In genomic region chr14:21479566-21479965, GRCm38 (mm10) we compare ENCODE assay signal across 25 mouse cellular contexts. TPM values are rescaled to one million over a fixed set of nuclear protein-coding genes. Genes with fewer than 3 reads are reported as not detected.
A peak's percentile ranks its signal among the peaks of the same experiment; 100 is the strongest.
DNase-seq lines count a peak whose midpoint lies in the region; ATAC-seq and TF ChIP-seq lines count a peak whose summit lies in the region.
"Had no signal": no experiment of that assay in that cellular context is flagged by ENCODE, and none has a peak within 500 bp of the region (broad histone marks: within the 10 kb centered on the region; RNA-seq: fewer than 3 reads in every experiment).

No protein-coding gene starts in this region.

- H3K36me3 ChIP-seq in intestine, postnatal 0 days (ENCODE audit: control insufficient read depth, insufficient read depth) = no peaks in the 10 kb centered on the region
- H3K36me3 ChIP-seq in intestine, embryonic 16.5 days (ENCODE audit: control insufficient read depth, insufficient read depth, low read length) = no peaks in the 10 kb centered on the region
- no peaks in the 10 kb centered on the region for H3K36me3 ChIP-seq in midbrain, embryonic 11.5 days (ENCODE audit: control insufficient read depth, insufficient read depth, low read length)
- no peaks in the 10 kb centered on the region for H3K36me3 ChIP-seq in midbrain, embryonic 14.5 days (ENCODE audit: control insufficient read depth, insufficient read depth, low read length)
- H3K36me3 ChIP-seq in MEL (ENCODE audit: control insufficient read depth in 1 of 2, insufficient read depth in 2 of 2, low read length in 2 of 2) = no peaks in the 10 kb centered on the region
- H3K36me3 ChIP-seq: embryonic facial prominence, embryonic 13.5 days; forebrain, embryonic 12.5 days; G1E; heart, embryonic 15.5 days; hindbrain, embryonic 13.5 days had no signal

- H3K4me2 ChIP-seq in intestine, postnatal 0 days (replicated peaks; ENCODE audit: low read depth) = no peak overlapping the region
- H3K4me2 ChIP-seq in intestine, embryonic 16.5 days (ENCODE audit: low read depth, low read length) = no peak overlapping the region
- no peak overlapping the region for H3K4me2 ChIP-seq in midbrain, embryonic 11.5 days
- H3K4me2 ChIP-seq in midbrain, embryonic 14.5 days (ENCODE audit: low read length) = no peak overlapping the region
- H3K4me2 ChIP-seq: embryonic facial prominence, embryonic 13.5 days; forebrain, embryonic 12.5 days; heart, embryonic 11.5 days; heart, embryonic 15.5 days; hindbrain, embryonic 13.5 days had no signal

- no peak overlapping the region for H3K9ac ChIP-seq in intestine, postnatal 0 days (ENCODE audit: low read depth, low read length)
- no peak overlapping the region for H3K9ac ChIP-seq in intestine, embryonic 16.5 days (ENCODE audit: low read depth, low read length)
- H3K9ac ChIP-seq in midbrain, embryonic 11.5 days (ENCODE audit: low read length) = no peak overlapping the region
- no peak overlapping the region for H3K9ac ChIP-seq in midbrain, embryonic 14.5 days (replicated peaks; ENCODE audit: low read length)
- no peak overlapping the region for H3K9ac ChIP-seq in MEL (ENCODE audit: control insufficient read depth, low read depth, low read length, poor library complexity, severe bottlenecking)
- H3K9ac ChIP-seq: embryonic facial prominence, embryonic 13.5 days; forebrain, embryonic 12.5 days; forebrain, postnatal 0 days; heart, embryonic 15.5 days; hindbrain, embryonic 13.5 days had no signal

- no peak for TF ChIP-seq POLR2A in MEL (IDR thresholded peaks at IDR 0.05; ENCODE audit: control insufficient read depth in 1 of 2, insufficient read depth in 1 of 2, low read depth in 1 of 2, low read length in 2 of 2, poor library complexity in 1 of 2)

- H3K4me3 ChIP-seq in intestine, postnatal 0 days (ENCODE audit: low read depth, low read length) = no peak overlapping the region
- no peak overlapping the region for H3K4me3 ChIP-seq in intestine, embryonic 16.5 days (ENCODE audit: low read length)
- no peak overlapping the region for H3K4me3 ChIP-seq in midbrain, embryonic 11.5 days (ENCODE audit: low read depth, low read length)
- no peak overlapping the region for H3K4me3 ChIP-seq in midbrain, embryonic 14.5 days (replicated peaks; ENCODE audit: low read depth, low read length)
- no peak overlapping the region for H3K4me3 ChIP-seq in MEL (ENCODE audit: control insufficient read depth in 1 of 2, insufficient read depth in 1 of 2, low read depth in 2 of 2, low read length in 2 of 2)
- H3K4me3 ChIP-seq: embryonic facial prominence, embryonic 13.5 days; forebrain, embryonic 12.5 days; heart, adult 2 months; heart, embryonic 15.5 days; hindbrain, embryonic 13.5 days had no signal

- TF ChIP-seq EP300 in MEL (IDR thresholded peaks at IDR 0.05; ENCODE audit: low read depth in 1 of 2, low read length in 2 of 2) = no peak

- no peaks in the 10 kb centered on the region for H3K4me1 ChIP-seq in intestine, postnatal 0 days (replicated peaks; ENCODE audit: control insufficient read depth, insufficient read depth, low read length)
- H3K4me1 ChIP-seq in intestine, embryonic 16.5 days (ENCODE audit: control insufficient read depth, insufficient read depth, low read length) = 0 out of 2 replicates have a peak, but pooled peaks cover 2% of the 10 kb centered on the region
- no peaks in the 10 kb centered on the region for H3K4me1 ChIP-seq in midbrain, embryonic 11.5 days (ENCODE audit: control insufficient read depth, insufficient read depth, low read length)
- no peaks in the 10 kb centered on the region for H3K4me1 ChIP-seq in midbrain, embryonic 14.5 days (ENCODE audit: control insufficient read depth, insufficient read depth, low read length)
- no peaks in the 10 kb centered on the region for H3K4me1 ChIP-seq in MEL (ENCODE audit: control insufficient read depth in 1 of 2, insufficient read depth in 2 of 2, low read length in 2 of 2)
- H3K4me1 ChIP-seq: embryonic facial prominence, embryonic 13.5 days; forebrain, embryonic 12.5 days; heart, embryonic 15.5 days; hindbrain, embryonic 13.5 days had no signal

- DNase-seq in midbrain, embryonic 11.5 days (ENCODE audit: low spot score, missing footprints) = peak; percentile 51
- DNase-seq in midbrain, embryonic 14.5 days = no peak
- DNase-seq in MEL (ENCODE audit: low read depth, low spot score) = no peak
- DNase-seq in left cerebral cortex, postnatal 25 days (ENCODE audit: low spot score in 2 of 2) = no peak
- DNase-seq in layer of hippocampus, adult 11-12 months (ENCODE audit: low spot score) = no peak
- DNase-seq: adrenal gland, postnatal 14 days; B cell, adult 2 months; cerebellum, adult 11-12 months; cerebellum, adult 9-11 months; cerebellum, postnatal 36 days; forebrain, postnatal 0 days; gastrocnemius, postnatal 14 days; heart, adult 2 months; heart, postnatal 14 days had no signal

- no peak for ATAC-seq in intestine, postnatal 0 days
- ATAC-seq in intestine, embryonic 16.5 days = no peak
- no peak for ATAC-seq in midbrain, embryonic 11.5 days (ENCODE audit: low FRiP score)
- no peak for ATAC-seq in midbrain, embryonic 14.5 days (ENCODE audit: low FRiP score, low TSS enrichment)
- ATAC-seq: activated CD4-positive, CD25-positive, alpha-beta regulatory T cell, adult 4 months; CD4-positive, CD25-positive, alpha-beta regulatory T cell, adult 4 months; forebrain, postnatal 0 days; hindbrain, postnatal 0 days had no signal

- no peaks in the 10 kb centered on the region for H3K79me2 ChIP-seq in MEL (ENCODE audit: control insufficient read depth, insufficient read depth, low read length, poor library complexity)

- intact Hi-C loops in left cerebral cortex, postnatal 25 days (cut with DNase I) = no loop called here

- no peaks in the 10 kb centered on the region for H3K27me3 ChIP-seq in intestine, postnatal 0 days (replicated peaks; ENCODE audit: control insufficient read depth, insufficient read depth, low read length)
- no peaks in the 10 kb centered on the region for H3K27me3 ChIP-seq in intestine, embryonic 16.5 days (replicated peaks; ENCODE audit: control insufficient read depth, insufficient read depth, low read length)
- H3K27me3 ChIP-seq in midbrain, embryonic 11.5 days (ENCODE audit: control insufficient read depth, insufficient read depth, low read length) = no peaks in the 10 kb centered on the region
- H3K27me3 ChIP-seq in midbrain, embryonic 14.5 days (ENCODE audit: control insufficient read depth, insufficient read depth, low read length) = no peaks in the 10 kb centered on the region
- peaks cover 0 to 2% of the 10 kb centered on the region in 2 experiments; a peak in 1 of 4 replicates for H3K27me3 ChIP-seq in MEL (ENCODE audit: control insufficient read depth in 1 of 2, insufficient read depth in 2 of 2, low read length in 2 of 2)
- H3K27me3 ChIP-seq: embryonic facial prominence, embryonic 13.5 days; forebrain, embryonic 12.5 days; heart, embryonic 15.5 days; hindbrain, embryonic 13.5 days had no signal

- 94% methylated on average over 8 of the region's 8 CpGs for WGBS in intestine, postnatal 0 days
- WGBS in intestine, embryonic 16.5 days = 95% methylated on average over 8 of the region's 8 CpGs
- 95% methylated on average over 8 of the region's 8 CpGs for WGBS in midbrain, embryonic 11.5 days
- 95% methylated on average over 8 of the region's 8 CpGs for WGBS in midbrain, embryonic 14.5 days

- TF ChIP-seq CTCF in intestine, postnatal 0 days (IDR thresholded peaks at IDR 0.05; ENCODE audit: low read depth) = 0 out of 2 replicates have a peak, but pooled peaks have one; percentile 8
- peak in 2 of 3 experiments; percentile 25 to 39; a peak in 3 of 6 replicates for TF ChIP-seq CTCF in MEL (IDR thresholded peaks at IDR 0.05 in 2 of 3, conservative IDR thresholded peaks at IDR 0.05 in 1 of 3; ENCODE audit: control insufficient read depth in 1 of 3, insufficient read depth in 1 of 3, low read depth in 2 of 3, low read length in 3 of 3, poor library complexity in 1 of 3, severe bottlenecking in 1 of 3)

- peak; percentile 27 for TF ChIP-seq RAD21 in MEL (IDR thresholded peaks at IDR 0.05; ENCODE audit: low read depth, low read length)

- no peaks in the 10 kb centered on the region for H3K9me3 ChIP-seq in intestine, postnatal 0 days (ENCODE audit: control insufficient read depth)
- H3K9me3 ChIP-seq in intestine, embryonic 16.5 days (ENCODE audit: control insufficient read depth, low read length) = no peaks in the 10 kb centered on the region
- no peaks in the 10 kb centered on the region for H3K9me3 ChIP-seq in midbrain, embryonic 11.5 days (ENCODE audit: control insufficient read depth, low read length)
- no peaks in the 10 kb centered on the region for H3K9me3 ChIP-seq in midbrain, embryonic 14.5 days (ENCODE audit: control insufficient read depth, low read length)
- H3K9me3 ChIP-seq in MEL (replicated peaks; ENCODE audit: insufficient read depth, low read length) = no peaks in the 10 kb centered on the region
- H3K9me3 ChIP-seq: embryonic facial prominence, embryonic 13.5 days; forebrain, embryonic 12.5 days; G1E; heart, embryonic 15.5 days; hindbrain, embryonic 13.5 days had no signal

- no peak overlapping the region for H3K27ac ChIP-seq in intestine, postnatal 0 days (ENCODE audit: low read depth, low read length)
- H3K27ac ChIP-seq in intestine, embryonic 16.5 days (ENCODE audit: low read length) = no peak overlapping the region
- no peak overlapping the region for H3K27ac ChIP-seq in midbrain, embryonic 11.5 days (ENCODE audit: low read depth, low read length)
- H3K27ac ChIP-seq in midbrain, embryonic 14.5 days (replicated peaks; ENCODE audit: low read depth, low read length) = no peak overlapping the region
- no peak overlapping the region for H3K27ac ChIP-seq in MEL (ENCODE audit: control insufficient read depth, low read depth, low read length)
- H3K27ac ChIP-seq: embryonic facial prominence, embryonic 13.5 days; forebrain, embryonic 12.5 days; heart, adult 2 months; heart, embryonic 15.5 days; hindbrain, embryonic 13.5 days; hindbrain, postnatal 0 days had no signal

TF ChIP-seq in MEL, 35 proteins besides CTCF, POLR2A, EP300 and RAD21:
- TF ChIP-seq E2F4 (IDR thresholded peaks at IDR 0.05; ENCODE audit: borderline replicate concordance, low read depth, low read length) (no peak), SMC3 (IDR thresholded peaks at IDR 0.05; ENCODE audit: low read depth, low read length) (peak; percentile 40)
TF ChIP-seq in MEL: peak in this region for 1.

RNA-seq across cellular contexts. Expression of gene Kat6b, which starts 1.7 kb away (rescaled TPM):
- polyA plus RNA-seq in intestine, postnatal 0 days (2015; fragmentation: Nextera tagmentation; extraction: Ambion mirVana) = 4.8 and 5.5 TPM in 2 replicates
- polyA plus RNA-seq in intestine, embryonic 16.5 days (2015; fragmentation: Nextera tagmentation; extraction: Ambion mirVana) = 7.1 and 8.0 TPM in 2 replicates
- 13.5 and 16.3 TPM in 2 replicates for polyA plus RNA-seq in midbrain, embryonic 11.5 days (2014; fragmentation: Nextera tagmentation; extraction: Ambion mirVana)
- 29.4 and 30.7 TPM in 2 replicates for polyA plus RNA-seq in midbrain, embryonic 14.5 days (2014; fragmentation: Nextera tagmentation; extraction: Ambion mirVana)
- 1.8 and 2.5 TPM in 2 replicates for total RNA-seq in MEL (2012; rRNA removed)
- polyA plus RNA-seq in MEL (2012; ENCODE audit: insufficient read depth in 1 of 2, insufficient read length in 2 of 2, low read depth in 1 of 2, low replicate concordance in 2 of 2, missing spikeins in 1 of 2) = 1 to 10 TPM in 1 of 2 experiments, not detected in 1; 5.4 TPM
- 10 to 100 TPM; 84.3 to 85.7 TPM for total RNA-seq in left cerebral cortex, postnatal 25 days (2021)
